Mouse (Mus musculus): ENCODE data around the gene Snd1. TPM values are rescaled to one million over a fixed set of nuclear protein-coding genes. Genes with fewer than 3 reads are reported as not detected.

Snd1 gene
- polyA plus RNA-seq, 1 experiment = 155 TPM

- Histone ChIP-seq H3K27me3 (ENCODE audit: control insufficient read depth, insufficient read depth, insufficient read length) (no peaks in the 10 kb centered on the region), H3K79me2 (ENCODE audit: control insufficient read depth, insufficient read depth) (peaks cover 72% of the 10 kb centered on the region), H3K4me3 (ENCODE audit: insufficient read depth, poor library complexity, severe bottlenecking) (no peak overlapping the region), H3K79me3 (ENCODE audit: low read depth) (peaks cover 23% of the 10 kb centered on the region), H3K36me3 (ENCODE audit: control insufficient read depth, insufficient read depth) (peaks cover 74% of the 10 kb centered on the region), H3ac (ENCODE audit: control insufficient read depth, insufficient read length, low read depth) (no peak overlapping the region)
- no peak for TF ChIP-seq MAX (IDR thresholded peaks at IDR 0.05)
- no peak for TF ChIP-seq FOSL1 (IDR thresholded peaks at IDR 0.05; ENCODE audit: insufficient read depth, low read length, poor library complexity, severe bottlenecking)
- TF ChIP-seq MYOD1 (IDR thresholded peaks at IDR 0.05; ENCODE audit: control insufficient read depth, insufficient read length, low read depth) = no peak
- TF ChIP-seq MYOG (IDR thresholded peaks at IDR 0.05; ENCODE audit: control insufficient read depth, extremely low read depth, insufficient read length) = no peak
Measured at GRCm38 (mm10) chr6:28542298-28542701, 67.4 kb downstream of the Snd1 start.

GRCm38 (mm10) chr6:28546943-28547342 is 72.0 kb downstream of the Snd1 start:
- Histone ChIP-seq H3ac (ENCODE audit: control insufficient read depth, insufficient read length, low read depth) (no peak overlapping the region), H3K36me3 (ENCODE audit: control insufficient read depth, insufficient read depth) (peaks cover 81% of the 10 kb centered on the region), H3K79me3 (ENCODE audit: low read depth) (peaks cover 12% of the 10 kb centered on the region), H3K27me3 (ENCODE audit: control insufficient read depth, insufficient read depth, insufficient read length) (no peaks in the 10 kb centered on the region), H3K79me2 (ENCODE audit: control insufficient read depth, insufficient read depth) (peaks cover 43% of the 10 kb centered on the region), H3K4me3 (ENCODE audit: insufficient read depth, poor library complexity, severe bottlenecking) (no peak overlapping the region)
- TF ChIP-seq CTCF (IDR thresholded peaks at IDR 0.05; ENCODE audit: control insufficient read depth, insufficient read depth, insufficient read length) = no peak
- TF ChIP-seq CEBPB (IDR thresholded peaks at IDR 0.05; ENCODE audit: low read depth) = no peak
- TF ChIP-seq MYOG (IDR thresholded peaks at IDR 0.05; ENCODE audit: control insufficient read depth, extremely low read depth, insufficient read length) = no peak
- TF ChIP-seq USF1 (IDR thresholded peaks at IDR 0.05; ENCODE audit: low read depth) = no peak
- no peak for TF ChIP-seq MAX (IDR thresholded peaks at IDR 0.05)
- no peak for TF ChIP-seq MYOD1 (IDR thresholded peaks at IDR 0.05; ENCODE audit: control insufficient read depth, insufficient read length, low read depth)
- no peak for TF ChIP-seq FOSL1 (IDR thresholded peaks at IDR 0.05; ENCODE audit: insufficient read depth, low read length, poor library complexity, severe bottlenecking)

- Histone ChIP-seq H3K79me3 (ENCODE audit: low read depth) (peaks cover 9% of the 10 kb centered on the region), H3K27me3 (ENCODE audit: control insufficient read depth, insufficient read depth, insufficient read length) (no peaks in the 10 kb centered on the region), H3K79me2 (ENCODE audit: control insufficient read depth, insufficient read depth) (peaks cover 21% of the 10 kb centered on the region), H3K36me3 (ENCODE audit: control insufficient read depth, insufficient read depth) (peaks cover 82% of the 10 kb centered on the region), H3ac (ENCODE audit: control insufficient read depth, insufficient read length, low read depth) (no peak overlapping the region), H3K4me3 (ENCODE audit: insufficient read depth, poor library complexity, severe bottlenecking) (no peak overlapping the region)
- no peak for TF ChIP-seq MYOG (IDR thresholded peaks at IDR 0.05; ENCODE audit: control insufficient read depth, extremely low read depth, insufficient read length)
- no peak for TF ChIP-seq MYOD1 (IDR thresholded peaks at IDR 0.05; ENCODE audit: control insufficient read depth, insufficient read length, low read depth)
- no peak for TF ChIP-seq USF1 (IDR thresholded peaks at IDR 0.05; ENCODE audit: low read depth)
- TF ChIP-seq CEBPB (IDR thresholded peaks at IDR 0.05; ENCODE audit: low read depth) = no peak
- no peak for TF ChIP-seq FOSL1 (IDR thresholded peaks at IDR 0.05; ENCODE audit: insufficient read depth, low read length, poor library complexity, severe bottlenecking)
- TF ChIP-seq CTCF (IDR thresholded peaks at IDR 0.05; ENCODE audit: control insufficient read depth, insufficient read depth, insufficient read length) = no peak
- TF ChIP-seq MAX (IDR thresholded peaks at IDR 0.05) = no peak
Measured at GRCm38 (mm10) chr6:28549374-28549773, 74.4 kb downstream of the Snd1 start.

GRCm38 (mm10) chr6:28550255-28551004 is 75.5 kb downstream of the Snd1 start:
- peaks cover 88% of the 10 kb centered on the region for H3K36me3 ChIP-seq (ENCODE audit: control insufficient read depth, insufficient read depth)
- H3K4me3 ChIP-seq (ENCODE audit: insufficient read depth, poor library complexity, severe bottlenecking) = no peak overlapping the region
- H3K79me2 ChIP-seq (ENCODE audit: control insufficient read depth, insufficient read depth) = peaks cover 20% of the 10 kb centered on the region
- no peaks in the 10 kb centered on the region for H3K27me3 ChIP-seq (ENCODE audit: control insufficient read depth, insufficient read depth, insufficient read length)
- no peak overlapping the region for H3ac ChIP-seq (ENCODE audit: control insufficient read depth, insufficient read length, low read depth)
- TF ChIP-seq MYOD1 (IDR thresholded peaks at IDR 0.05; ENCODE audit: control insufficient read depth, insufficient read length, low read depth) (no peak), FOSL1 (IDR thresholded peaks at IDR 0.05; ENCODE audit: insufficient read depth, low read length, poor library complexity, severe bottlenecking) (no peak), MAX (IDR thresholded peaks at IDR 0.05) (no peak), CEBPB (IDR thresholded peaks at IDR 0.05; ENCODE audit: low read depth) (no peak), CTCF (IDR thresholded peaks at IDR 0.05; ENCODE audit: control insufficient read depth, insufficient read depth, insufficient read length) (no peak), USF1 (IDR thresholded peaks at IDR 0.05; ENCODE audit: low read depth) (no peak), MYOG (IDR thresholded peaks at IDR 0.05; ENCODE audit: control insufficient read depth, extremely low read depth, insufficient read length) (no peak)
- H3K79me3 ChIP-seq (ENCODE audit: low read depth) = peaks cover 9% of the 10 kb centered on the region

GRCm38 (mm10) chr6:28554470-28554869 is 79.5 kb downstream of the Snd1 start:
- Histone ChIP-seq H3K79me3 (ENCODE audit: low read depth) (peaks cover 8% of the 10 kb centered on the region), H3K36me3 (ENCODE audit: control insufficient read depth, insufficient read depth) (peaks cover 76% of the 10 kb centered on the region), H3K4me3 (ENCODE audit: insufficient read depth, poor library complexity, severe bottlenecking) (no peak overlapping the region), H3K79me2 (ENCODE audit: control insufficient read depth, insufficient read depth) (peaks cover 7% of the 10 kb centered on the region), H3ac (ENCODE audit: control insufficient read depth, insufficient read length, low read depth) (no peak overlapping the region), H3K27me3 (ENCODE audit: control insufficient read depth, insufficient read depth, insufficient read length) (no peaks in the 10 kb centered on the region)
- TF ChIP-seq CEBPB (IDR thresholded peaks at IDR 0.05; ENCODE audit: low read depth) (no peak), MYOD1 (IDR thresholded peaks at IDR 0.05; ENCODE audit: control insufficient read depth, insufficient read length, low read depth) (no peak)

GRCm38 (mm10) chr6:28555002-28555401 is 80.1 kb downstream of the Snd1 start:
- Histone ChIP-seq H3K27me3 (ENCODE audit: control insufficient read depth, insufficient read depth, insufficient read length) (no peaks in the 10 kb centered on the region), H3K4me3 (ENCODE audit: insufficient read depth, poor library complexity, severe bottlenecking) (no peak overlapping the region), H3K79me3 (ENCODE audit: low read depth) (peaks cover 6% of the 10 kb centered on the region), H3K79me2 (ENCODE audit: control insufficient read depth, insufficient read depth) (peaks cover 7% of the 10 kb centered on the region), H3ac (ENCODE audit: control insufficient read depth, insufficient read length, low read depth) (no peak overlapping the region), H3K36me3 (ENCODE audit: control insufficient read depth, insufficient read depth) (peaks cover 76% of the 10 kb centered on the region)
- TF ChIP-seq USF1 (IDR thresholded peaks at IDR 0.05; ENCODE audit: low read depth) (no peak), MYOD1 (IDR thresholded peaks at IDR 0.05; ENCODE audit: control insufficient read depth, insufficient read length, low read depth) (no peak), MAX (IDR thresholded peaks at IDR 0.05) (no peak), CEBPB (IDR thresholded peaks at IDR 0.05; ENCODE audit: low read depth) (no peak), FOSL1 (IDR thresholded peaks at IDR 0.05; ENCODE audit: insufficient read depth, low read length, poor library complexity, severe bottlenecking) (no peak), MYOG (IDR thresholded peaks at IDR 0.05; ENCODE audit: control insufficient read depth, extremely low read depth, insufficient read length) (no peak), CTCF (IDR thresholded peaks at IDR 0.05; ENCODE audit: control insufficient read depth, insufficient read depth, insufficient read length) (no peak)

Measured in C2C12 (cell line).